Mouse (Mus musculus): ENCODE measurements around the gene Syngr3. TPM values are rescaled to one million over a fixed set of nuclear protein-coding genes. Genes with fewer than 3 reads are reported as not detected.
"Not testable (repeated sequence)": the region's sequence is repeated elsewhere in the genome, so short reads cannot be mapped to it uniquely, and the experiment has no call there.

The Syngr3 gene
- polyA plus RNA-seq, 1 experiment from 2014 or later = 8.4 TPM

DNA sequence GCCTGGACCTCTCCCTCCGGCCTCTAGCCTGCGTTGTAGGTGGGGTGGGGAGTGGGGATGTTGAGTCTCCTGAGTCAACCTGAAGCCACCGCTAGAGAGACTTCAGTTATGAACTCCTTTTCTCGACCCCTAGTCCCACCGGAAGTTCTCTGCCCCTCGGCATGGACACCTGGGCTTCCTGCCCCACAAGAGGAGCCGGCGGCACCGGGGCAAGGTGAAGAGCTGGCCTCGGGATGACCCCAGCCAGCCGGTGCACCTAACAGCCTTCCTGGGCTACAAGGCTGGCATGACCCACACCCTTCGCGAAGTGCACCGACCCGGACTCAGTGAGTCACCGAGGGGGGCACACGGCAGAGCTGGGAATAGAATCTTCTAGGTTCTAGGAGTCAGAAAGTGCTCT, 38.4 kb upstream of the Syngr3 start:
- no peak for ATAC-seq (ENCODE audit: insufficient number of reproducible peaks, insufficient read depth, low FRiP score, low TSS enrichment)
- Histone ChIP-seq H3K27ac (no peak overlapping the region), H3K9me3 (no peaks in the 10 kb centered on the region), H3K4me3 (no peak overlapping the region), H3K4me2 (replicated peaks) (no peak overlapping the region), H3K36me3 (no peaks in the 10 kb centered on the region), H3K4me1 (peaks cover 3% of the 10 kb centered on the region), H3K9ac (no peak overlapping the region), H3K27me3 (no peaks in the 10 kb centered on the region)
- WGBS = 70% methylated on average over 17 of the region's 17 CpGs

DNA sequence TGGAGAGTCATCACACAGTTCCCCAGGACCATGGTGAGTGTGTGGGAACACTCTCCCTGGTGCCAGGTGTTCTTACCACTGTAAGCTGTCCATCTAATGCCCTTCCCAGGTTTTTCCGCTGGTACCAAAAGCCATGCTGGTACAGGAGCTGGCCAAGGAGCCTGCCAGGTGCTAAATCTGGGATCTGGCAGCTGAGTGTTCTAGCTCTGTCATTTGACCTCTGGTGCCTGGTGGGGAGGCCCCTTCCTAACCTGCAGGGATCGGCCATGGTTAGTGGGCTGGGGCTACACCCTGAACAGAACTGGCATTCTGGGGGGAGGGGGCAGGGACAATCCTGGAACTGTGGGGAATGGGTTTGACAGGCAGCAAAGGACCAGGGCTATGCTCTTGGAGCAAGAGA, 37.9 kb upstream of the Syngr3 start, which contains the start of gene Rpl3l:
Gene Rpl3l (plus strand): TSS at position 203 of the 400 bp plus-strand sequence.
- H3K4me3 ChIP-seq = no peak within 1 kb of the TSS
- 72% methylated on average over 2 of the region's 2 CpGs for WGBS
- H3K9ac ChIP-seq = no peak within 1 kb of the TSS
- peaks cover 7% of the 10 kb centered on the region for H3K4me1 ChIP-seq
- no peak within 1 kb of the TSS for H3K27ac ChIP-seq
- H3K9me3 ChIP-seq = no peaks in the 10 kb centered on the region
- no peak within 1 kb of the TSS for H3K4me2 ChIP-seq (replicated peaks)
- H3K36me3 ChIP-seq = no peaks in the 10 kb centered on the region; the same call in 1 of the 2 replicates
- no peaks in the 10 kb centered on the region for H3K27me3 ChIP-seq
- no peak for ATAC-seq (ENCODE audit: insufficient number of reproducible peaks, insufficient read depth, low FRiP score, low TSS enrichment)

DNA sequence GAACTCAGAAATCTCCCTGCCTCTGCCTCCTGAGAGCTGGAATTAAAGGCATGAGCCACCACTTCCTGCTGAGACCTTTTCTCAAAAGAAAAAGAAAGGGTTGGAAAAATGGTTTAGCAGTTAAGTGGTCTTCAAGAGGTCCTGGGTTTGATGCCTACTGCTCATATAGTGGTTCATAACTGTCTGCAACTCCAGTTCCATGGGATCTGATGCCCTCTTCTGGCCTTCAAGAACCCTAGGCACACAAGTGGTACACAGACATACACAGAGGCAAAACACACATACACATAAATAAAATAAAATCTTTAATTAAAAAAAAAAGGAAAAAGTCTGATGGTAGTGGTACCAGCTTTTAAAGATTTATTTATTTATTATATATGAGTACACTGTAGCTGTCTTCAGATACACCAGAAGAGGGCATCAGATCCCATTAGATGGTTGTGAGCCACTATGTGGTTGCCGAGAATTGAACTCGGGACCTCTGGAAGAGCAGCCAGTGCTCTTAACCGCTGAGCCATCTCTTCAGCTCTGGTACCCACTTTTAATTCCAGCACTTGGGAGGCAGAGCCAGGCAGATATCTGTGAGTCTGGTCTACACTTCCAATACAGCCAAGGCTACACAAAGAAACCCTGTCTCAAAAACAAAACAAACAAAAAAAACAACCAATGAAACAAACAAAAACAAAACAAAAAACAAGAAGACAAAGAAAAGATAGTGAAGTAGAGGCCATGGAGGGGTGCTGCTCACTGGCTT, 36.1 kb upstream of the Syngr3 start:
- 73% methylated on average over 3 of the region's 3 CpGs for WGBS
- no peak for ATAC-seq (ENCODE audit: insufficient number of reproducible peaks, insufficient read depth, low FRiP score, low TSS enrichment)

DNA sequence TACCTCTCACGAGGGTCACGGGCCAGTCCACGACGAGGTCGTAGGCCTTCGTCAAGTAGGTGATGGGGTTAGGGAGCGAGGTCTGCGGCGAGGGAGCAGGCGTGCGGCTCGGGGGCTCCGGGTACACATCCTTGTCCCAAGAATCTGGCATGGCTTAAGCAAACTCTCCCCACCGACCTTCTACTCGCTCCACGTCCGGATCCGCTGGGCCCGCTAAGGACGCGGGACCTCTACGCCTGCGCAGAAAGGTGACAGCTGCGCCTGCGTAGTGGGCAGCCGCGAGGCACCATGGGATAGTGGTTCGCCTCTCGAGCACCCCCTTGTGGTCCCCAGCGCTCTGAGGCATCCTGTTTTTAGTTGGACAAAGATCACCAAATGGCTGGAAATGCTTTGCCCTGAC, 34.4 kb upstream of the Syngr3 start, which contains the start of gene Ndufb10:
Gene Ndufb10 (minus strand): TSS at position 295 of the 400 bp plus-strand sequence.
- Histone ChIP-seq H3K27me3 (no peaks in the 10 kb centered on the region), H3K4me3 (peak within 1 kb of the TSS; percentile 74), H3K27ac (peak within 1 kb of the TSS; percentile 74), H3K4me1 (peaks cover 22% of the 10 kb centered on the region), H3K4me2 (replicated peaks) (peak within 1 kb of the TSS; percentile 69), H3K36me3 (peaks cover 18% of the 10 kb centered on the region), H3K9me3 (no peaks in the 10 kb centered on the region), H3K9ac (peak within 1 kb of the TSS; percentile 86)
- WGBS = under 1% methylated on average over 30 of the region's 30 CpGs
- ATAC-seq (ENCODE audit: insufficient number of reproducible peaks, insufficient read depth, low FRiP score, low TSS enrichment) = peak; percentile 67

More for the DNA sequence above, 36.1 kb upstream of the Syngr3 start:
- peaks cover 16% of the 10 kb centered on the region for H3K36me3 ChIP-seq
- H3K9me3 ChIP-seq = no peaks in the 10 kb centered on the region
- peaks cover 22% of the 10 kb centered on the region for H3K4me1 ChIP-seq
- H3K4me2 ChIP-seq (replicated peaks) = no peak overlapping the region
- H3K9ac ChIP-seq = no peak overlapping the region
- no peaks in the 10 kb centered on the region for H3K27me3 ChIP-seq
- no peak overlapping the region for H3K4me3 ChIP-seq
- no peak overlapping the region for H3K27ac ChIP-seq

DNA sequence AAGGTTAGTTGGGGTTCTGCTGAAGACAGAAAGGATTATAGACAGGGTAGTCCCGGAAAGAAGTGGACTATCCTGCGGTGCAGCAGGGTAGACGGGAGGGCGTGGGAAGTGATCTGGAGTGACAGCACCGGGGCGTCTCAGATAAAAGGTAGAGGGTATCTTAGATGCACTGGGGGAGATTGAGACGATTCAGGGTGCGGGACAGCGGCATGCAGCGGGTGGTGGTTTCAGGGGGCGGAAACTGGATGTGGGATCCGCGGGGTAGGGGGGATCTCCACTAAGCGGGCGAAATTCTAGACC, 34.1 kb upstream of the Syngr3 start:
- Histone ChIP-seq H3K4me1 (peaks cover 24% of the 10 kb centered on the region), H3K9me3 (no peaks in the 10 kb centered on the region), H3K36me3 (peaks cover 18% of the 10 kb centered on the region), H3K4me2 (replicated peaks) (peak overlapping the region; percentile 69), H3K4me3 (peak overlapping the region; percentile 74), H3K9ac (peak overlapping the region; percentile 86), H3K27me3 (no peaks in the 10 kb centered on the region), H3K27ac (peak overlapping the region; percentile 74)
- WGBS = under 1% methylated on average over 15 of the region's 15 CpGs
- 0 out of 2 replicates have a peak, but pooled peaks have one; percentile 3 for ATAC-seq (ENCODE audit: insufficient number of reproducible peaks, insufficient read depth, low FRiP score, low TSS enrichment)

DNA sequence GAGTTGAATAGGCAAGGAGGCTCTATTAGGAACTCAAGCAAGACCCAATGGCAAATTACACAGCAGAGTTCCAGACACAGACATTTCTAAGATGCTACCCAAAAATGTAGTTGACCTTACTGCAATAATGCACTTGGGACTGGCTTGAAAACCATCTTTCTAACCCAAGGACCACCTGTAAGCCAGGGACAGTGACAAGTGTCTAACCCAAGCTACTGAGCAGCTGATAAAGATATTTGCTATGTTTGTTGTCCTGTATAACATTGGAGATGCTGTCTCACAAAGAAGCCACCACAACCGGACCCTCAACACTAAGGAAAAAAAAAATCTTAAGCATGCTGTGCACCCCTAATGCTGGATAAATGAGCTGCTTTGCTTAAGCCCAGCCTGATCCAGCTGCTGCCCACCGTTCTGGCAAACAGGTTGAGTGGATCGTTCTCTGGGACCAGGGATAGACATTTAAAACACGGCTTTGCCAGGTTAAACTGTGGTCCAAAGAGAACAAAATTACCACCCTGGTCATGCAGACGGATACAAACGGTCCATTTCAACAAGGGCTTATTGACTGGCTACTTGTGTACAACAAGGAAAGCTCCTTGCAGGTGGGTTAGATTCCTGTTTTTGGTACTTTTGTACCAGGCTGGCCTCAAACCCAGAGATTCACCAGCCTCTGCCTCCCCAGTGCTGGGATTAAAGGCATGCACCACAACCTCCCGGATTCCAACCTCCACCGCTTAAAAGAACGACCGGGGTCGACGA, 33.5 kb upstream of the Syngr3 start:
- peaks cover 19% of the 10 kb centered on the region for H3K36me3 ChIP-seq
- H3K9ac ChIP-seq = peak overlapping the region; percentile 86
- H3K4me1 ChIP-seq = peaks cover 29% of the 10 kb centered on the region
- WGBS = 4% methylated on average over 12 of the region's 12 CpGs
- no peak for ATAC-seq (ENCODE audit: insufficient number of reproducible peaks, insufficient read depth, low FRiP score, low TSS enrichment)
- peak overlapping the region; percentile 74 for H3K27ac ChIP-seq
- H3K9me3 ChIP-seq = no peaks in the 10 kb centered on the region
- peak overlapping the region; percentile 69 for H3K4me2 ChIP-seq (replicated peaks)
- no peaks in the 10 kb centered on the region for H3K27me3 ChIP-seq
- H3K4me3 ChIP-seq = peak overlapping the region; percentile 74

DNA sequence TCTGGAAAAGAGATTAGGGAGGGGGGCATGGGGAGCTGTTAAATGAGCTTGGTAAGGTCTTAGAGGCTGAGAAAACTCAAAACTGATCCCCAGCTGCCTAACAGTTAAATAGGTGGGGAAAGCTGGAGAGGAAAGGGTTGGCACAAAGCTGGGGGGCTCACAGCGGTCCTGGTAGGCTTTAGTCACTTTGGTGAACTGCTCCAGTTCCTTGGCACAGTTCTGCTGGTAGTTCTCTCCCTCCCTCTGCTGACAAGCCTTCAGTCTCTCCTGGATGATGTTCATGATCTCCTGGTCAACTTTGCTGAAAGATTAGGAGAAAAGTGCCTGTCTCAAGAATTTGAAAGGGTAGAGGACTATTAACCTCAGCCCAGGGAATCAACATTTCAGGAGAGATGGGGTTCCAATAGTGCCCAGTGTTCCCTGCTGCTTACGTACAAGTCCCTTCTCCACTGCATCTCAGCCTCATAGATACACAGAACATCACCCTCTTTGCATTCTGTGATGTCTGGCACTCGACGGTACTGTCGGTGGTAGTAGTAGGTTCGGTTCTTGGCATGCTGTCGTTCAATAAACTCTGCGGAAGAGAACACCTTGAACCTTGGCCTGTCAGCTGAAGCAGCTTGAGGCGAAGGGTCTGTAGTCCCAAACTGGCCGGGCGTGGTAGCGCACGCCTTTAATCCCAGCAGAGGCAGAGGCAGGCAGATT, 32.6 kb upstream of the Syngr3 start:
- Histone ChIP-seq H3K9me3 (no peaks in the 10 kb centered on the region), H3K4me1 (peaks cover 29% of the 10 kb centered on the region), H3K27ac (no peak overlapping the region), H3K4me3 (peak overlapping the region; percentile 14; the same call in 1 of the 2 replicates), H3K36me3 (peaks cover 24% of the 10 kb centered on the region), H3K27me3 (no peaks in the 10 kb centered on the region), H3K4me2 (replicated peaks) (peak overlapping the region; percentile 85; the same call in 1 of the 2 replicates), H3K9ac (no peak overlapping the region)
- ATAC-seq (ENCODE audit: insufficient number of reproducible peaks, insufficient read depth, low FRiP score, low TSS enrichment) = no peak
- 33% methylated on average over 13 of the region's 13 CpGs for WGBS

DNA sequence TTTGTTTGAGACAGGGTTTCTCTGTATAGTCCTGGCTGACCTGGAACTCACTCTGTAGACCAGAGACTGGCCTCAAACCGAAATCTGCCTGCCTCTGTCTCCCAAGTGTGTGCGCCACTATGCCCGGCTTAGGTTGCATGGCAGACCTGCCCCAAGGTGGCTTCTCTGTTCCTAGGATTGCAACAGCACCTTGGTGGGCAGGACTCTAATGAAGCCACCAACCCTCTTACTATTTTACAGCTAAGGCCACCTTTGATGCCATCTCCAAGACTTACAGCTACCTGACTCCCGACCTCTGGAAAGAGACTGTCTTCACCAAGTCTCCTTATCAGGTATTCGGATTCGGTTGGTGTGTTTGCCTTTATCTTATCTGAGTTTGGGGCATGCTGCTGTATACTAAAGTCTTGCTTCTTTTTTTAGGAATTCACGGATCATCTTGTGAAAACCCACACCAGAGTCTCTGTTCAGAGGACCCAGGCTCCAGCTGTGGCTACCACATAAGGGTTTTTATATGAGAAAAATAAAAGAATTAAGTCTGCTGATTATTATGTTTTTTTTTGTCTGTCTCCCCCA, 31.7 kb upstream of the Syngr3 start:
- 0 out of 2 replicates have a peak overlapping the region, but pooled peaks have one; percentile 9 for H3K27ac ChIP-seq
- H3K4me1 ChIP-seq = peaks cover 29% of the 10 kb centered on the region
- peak overlapping the region; percentile 85 for H3K4me2 ChIP-seq (replicated peaks)
- H3K4me3 ChIP-seq = peak overlapping the region; percentile 84
- H3K9ac ChIP-seq = peak overlapping the region; percentile 58
- not testable (repeated sequence) for ATAC-seq (ENCODE audit: insufficient number of reproducible peaks, insufficient read depth, low FRiP score, low TSS enrichment); H3K27me3 ChIP-seq; H3K9me3 ChIP-seq
- H3K36me3 ChIP-seq = peaks cover 33% of the 10 kb centered on the region
- WGBS = 59% methylated on average over 7 of the region's 7 CpGs

DNA sequence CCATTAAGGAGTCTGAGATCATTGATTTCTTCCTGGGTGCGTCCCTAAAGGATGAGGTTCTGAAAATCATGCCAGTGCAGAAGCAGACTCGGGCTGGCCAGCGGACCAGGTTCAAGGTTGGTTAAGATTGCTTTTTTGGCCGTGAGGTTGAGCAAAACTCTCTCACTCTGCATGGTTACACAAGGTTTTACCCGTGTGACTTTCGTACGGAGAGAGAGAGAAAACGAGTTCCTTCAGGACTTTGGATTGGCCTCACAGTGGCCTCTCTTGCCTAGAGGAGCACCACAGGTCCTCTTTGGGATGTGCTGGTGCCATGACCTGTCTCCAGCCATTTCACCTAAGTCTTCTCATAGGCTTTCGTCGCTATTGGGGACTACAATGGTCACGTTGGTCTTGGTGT, 30.9 kb upstream of the Syngr3 start:
- not testable (repeated sequence) for H3K27me3 ChIP-seq; H3K9me3 ChIP-seq; ATAC-seq (ENCODE audit: insufficient number of reproducible peaks, insufficient read depth, low FRiP score, low TSS enrichment)
- Histone ChIP-seq H3K9ac (peak overlapping the region; percentile 88), H3K4me1 (peaks cover 29% of the 10 kb centered on the region), H3K4me2 (replicated peaks) (peak overlapping the region; percentile 85), H3K27ac (0 out of 2 replicates have a peak overlapping the region, but pooled peaks have one; percentile 89), H3K4me3 (peak overlapping the region; percentile 84), H3K36me3 (peaks cover 41% of the 10 kb centered on the region)
- 2% methylated on average over 11 of the region's 11 CpGs for WGBS

DNA sequence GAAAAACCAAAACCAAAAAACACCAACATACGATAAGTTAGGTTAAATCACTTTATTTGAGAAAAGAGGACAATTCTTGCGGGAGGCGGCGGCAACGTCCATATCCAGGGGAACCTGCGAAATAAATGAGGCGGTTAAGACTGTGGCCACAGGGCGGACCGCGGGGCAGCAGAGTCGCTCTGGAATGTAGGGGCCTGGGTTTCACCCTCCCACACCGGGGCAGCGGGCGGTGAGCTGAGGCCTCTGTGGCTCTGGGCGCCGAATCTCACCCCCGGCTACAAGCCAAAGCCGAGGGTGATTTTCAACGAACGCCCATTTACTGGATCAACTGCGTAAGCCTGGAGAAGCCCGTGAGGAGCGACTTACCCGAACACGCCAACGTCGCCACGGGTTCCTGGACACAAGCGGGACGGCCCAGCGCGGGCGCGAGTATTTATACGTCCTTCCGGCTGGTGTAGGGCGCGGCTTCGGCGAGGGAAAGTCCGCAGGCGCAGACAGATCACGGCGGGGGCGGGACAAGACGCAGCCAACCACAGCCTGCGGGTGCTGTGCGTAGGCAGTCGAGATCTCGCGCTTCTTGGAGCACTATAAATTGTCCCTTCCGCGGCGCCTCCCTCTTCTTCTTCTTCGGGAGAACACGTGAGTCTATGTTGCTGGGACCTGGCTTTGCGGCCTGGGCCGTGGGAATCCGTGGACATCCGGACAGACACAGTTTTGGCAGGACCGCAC, 29.9 kb upstream of the Syngr3 start:
- peak overlapping the region; percentile 85 for H3K4me2 ChIP-seq (replicated peaks)
- peaks cover 29% of the 10 kb centered on the region for H3K4me1 ChIP-seq
- peak overlapping the region; percentile 88 for H3K9ac ChIP-seq
- ATAC-seq (ENCODE audit: insufficient number of reproducible peaks, insufficient read depth, low FRiP score, low TSS enrichment) = peak; percentile 98
- H3K4me3 ChIP-seq = peak overlapping the region; percentile 84
- H3K27ac ChIP-seq = peak overlapping the region; percentile 89
- under 1% methylated on average over 61 of the region's 61 CpGs for WGBS
- H3K27me3 ChIP-seq = no peaks in the 10 kb centered on the region
- H3K36me3 ChIP-seq = peaks cover 45% of the 10 kb centered on the region
- H3K9me3 ChIP-seq = no peaks in the 10 kb centered on the region

Measured in embryonic facial prominence, embryonic 12.5 days (tissue).